Mouse (Mus musculus) heart, embryonic 16.5 days (tissue): Measurements from ENCODE around the gene Npr2. TPM values are rescaled to one million over a fixed set of nuclear protein-coding genes. Genes with fewer than 3 reads are reported as not detected.

Source experiments
- ATAC-seq: fragments of 200-750 bp; cut with Nextera tagmentation; replicated peaks from 2 replicates; pipeline ENCODE4 v1.8.0; 2017; ENCODE audit warnings: moderate number of reproducible peaks; ENCODE audit not compliant: insufficient read depth, low FRiP score; ENCODE audit errors: extremely low read depth
- H3K27ac ChIP-seq: fragments of 300-500 bp; sonication (generic); 2 replicates; pipeline ENCODE4 v1.5.1; 2014; ENCODE audit warnings: mild to moderate bottlenecking, low read length, control low read depth, moderate library complexity
- H3K27me3 ChIP-seq: fragments of 300-500 bp; sonication (generic); 2 replicates; pipeline ENCODE4 v1.6.1; 2014; ENCODE audit warnings: low read length, mixed read lengths; ENCODE audit not compliant: control insufficient read depth, insufficient read depth
- H3K36me3 ChIP-seq: fragments of 300-500 bp; sonication (generic); 2 replicates; pipeline ENCODE4 v1.6.1; 2014; ENCODE audit not compliant: control insufficient read depth, insufficient read depth
- H3K4me1 ChIP-seq: fragments of 300-500 bp; sonication (generic); 2 replicates; pipeline ENCODE4 v1.6.1; 2014; ENCODE audit warnings: low read length, mixed read lengths; ENCODE audit not compliant: control insufficient read depth, insufficient read depth
- H3K4me2 ChIP-seq: fragments of 300-500 bp; sonication (generic); 2 replicates; pipeline ENCODE4 v1.6.1; 2014; ENCODE audit warnings: low read depth, mild to moderate bottlenecking, control low read depth, low read length
- H3K4me3 ChIP-seq: fragments of 300-500 bp; sonication (generic); 2 replicates; pipeline ENCODE4 v1.5.1; 2014; ENCODE audit warnings: mild to moderate bottlenecking, control low read depth, low read length
- H3K9ac ChIP-seq: fragments of 300-500 bp; sonication (generic); 2 replicates; pipeline ENCODE4 v1.6.1; 2014; ENCODE audit warnings: low read length, control low read depth
- H3K9me3 ChIP-seq: fragments of 300-500 bp; sonication (generic); replicated peaks from 2 replicates; pipeline ENCODE4 v1.6.1; 2016; ENCODE audit warnings: low read length; ENCODE audit not compliant: control insufficient read depth
- WGBS: fragments of 180-500 bp; shearing (Covaris S2); extraction: QIAGEN DNeasy Blood & Tissue Kit; methylation state at CpG from one replicate; pipeline ENCODE4 v1.1.7; 2014; 5-methylcytosine and 5-hydroxymethylcytosine counted together
- polyA plus RNA-seq: library from polyadenylated mRNA; unstranded; fragments of >200 nt; fragmentation: Nextera tagmentation; extraction: Ambion mirVana; gene quantifications from 2 replicates; pipeline ENCODE4 v1.2.1, GENCODE M21; 2015

Gene Npr2
- polyA plus RNA-seq, 1 experiment from 2014 or later: 9.1 TPM

GRCm38 (mm10) chr4:43633736-43634135 is 2.0 kb downstream of the Npr2 start:
- peaks cover 23% of the 10 kb centered on the region for H3K4me1 ChIP-seq
- H3K27ac ChIP-seq: no peak overlapping the region
- H3K27me3 ChIP-seq: no peaks in the 10 kb centered on the region
- 88% methylated on average over 2 of the region's 2 CpGs for WGBS
- H3K4me3 ChIP-seq: no peak overlapping the region
- no peak for ATAC-seq
- no peaks in the 10 kb centered on the region for H3K9me3 ChIP-seq
- H3K36me3 ChIP-seq: no peaks in the 10 kb centered on the region
- no peak overlapping the region for H3K4me2 ChIP-seq
- H3K9ac ChIP-seq: no peak overlapping the region

GRCm38 (mm10) chr4:43634621-43635374 is 3.1 kb downstream of the Npr2 start:
- no peak for ATAC-seq
- WGBS: 86% methylated on average over 7 of the region's 7 CpGs
- Histone ChIP-seq H3K36me3 (no peaks in the 10 kb centered on the region), H3K27me3 (no peaks in the 10 kb centered on the region), H3K27ac (no peak overlapping the region), H3K9ac (no peak overlapping the region), H3K9me3 (no peaks in the 10 kb centered on the region), H3K4me2 (no peak overlapping the region), H3K4me1 (peaks cover 23% of the 10 kb centered on the region), H3K4me3 (no peak overlapping the region)

GRCm38 (mm10) chr4:43636751-43637150 is 5.0 kb downstream of the Npr2 start:
- H3K9ac ChIP-seq: no peak overlapping the region
- peaks cover 16% of the 10 kb centered on the region for H3K4me1 ChIP-seq
- H3K36me3 ChIP-seq: no peaks in the 10 kb centered on the region
- WGBS: 80% methylated on average over 6 of the region's 6 CpGs
- no peak for ATAC-seq
- no peak overlapping the region for H3K4me2 ChIP-seq
- H3K9me3 ChIP-seq: no peaks in the 10 kb centered on the region
- no peak overlapping the region for H3K27ac ChIP-seq
- no peaks in the 10 kb centered on the region for H3K27me3 ChIP-seq
- H3K4me3 ChIP-seq: no peak overlapping the region

- Histone ChIP-seq H3K27me3 (no peaks in the 10 kb centered on the region), H3K4me1 (peaks cover 5% of the 10 kb centered on the region), H3K27ac (no peak overlapping the region), H3K36me3 (no peaks in the 10 kb centered on the region), H3K4me3 (no peak overlapping the region), H3K9ac (no peak overlapping the region), H3K4me2 (no peak overlapping the region), H3K9me3 (no peaks in the 10 kb centered on the region)
- ATAC-seq: no peak
- WGBS: 69% methylated on average over 9 of the region's 9 CpGs
These were observed 8.3 kb downstream of the Npr2 start for GRCm38 (mm10) chr4:43640076-43640475.

- Histone ChIP-seq H3K27ac (no peak overlapping the region), H3K4me2 (no peak overlapping the region), H3K9me3 (no peaks in the 10 kb centered on the region), H3K9ac (no peak overlapping the region), H3K4me3 (no peak overlapping the region), H3K27me3 (no peaks in the 10 kb centered on the region), H3K4me1 (peaks cover under 1% of the 10 kb centered on the region), H3K36me3 (no peaks in the 10 kb centered on the region)
- WGBS: 81% methylated on average over 6 of the region's 6 CpGs
- no peak for ATAC-seq
These were observed 8.8 kb downstream of the Npr2 start for GRCm38 (mm10) chr4:43640491-43640890.

- H3K36me3 ChIP-seq: peaks cover 13% of the 10 kb centered on the region
- 91% methylated on average over 3 of the region's 3 CpGs for WGBS
These were observed 18.0 kb downstream of the Npr2 start for GRCm38 (mm10) chr4:43649783-43650182.

GRCm38 (mm10) chr4:43652726-43653125 is 21.0 kb downstream of the Npr2 start:
- Histone ChIP-seq H3K4me3 (no peak overlapping the region), H3K27ac (no peak overlapping the region), H3K4me2 (0 out of 2 replicates have a peak overlapping the region, but pooled peaks have one; percentile 51), H3K4me1 (peaks cover 4% of the 10 kb centered on the region), H3K27me3 (no peaks in the 10 kb centered on the region), H3K9me3 (peaks cover 5% of the 10 kb centered on the region), H3K36me3 (peaks cover 13% of the 10 kb centered on the region), H3K9ac (no peak overlapping the region)
- WGBS: 82% methylated on average over 4 of the region's 4 CpGs
- ATAC-seq: no peak

More at GRCm38 (mm10) chr4:43649783-43650182, 18.0 kb downstream of the Npr2 start:
- Histone ChIP-seq H3K9me3 (peaks cover 5% of the 10 kb centered on the region), H3K27ac (no peak overlapping the region), H3K4me2 (no peak overlapping the region), H3K9ac (no peak overlapping the region), H3K27me3 (no peaks in the 10 kb centered on the region), H3K4me3 (no peak overlapping the region), H3K4me1 (no peaks in the 10 kb centered on the region)
- no peak for ATAC-seq

- H3K9ac ChIP-seq: no peak within 1 kb of the TSS
- no peak within 1 kb of the TSS for H3K27ac ChIP-seq
- H3K4me3 ChIP-seq: peak within 1 kb of the TSS; percentile 23
- no peak for ATAC-seq
- peak within 1 kb of the TSS; percentile 51 for H3K4me2 ChIP-seq
- no peaks in the 10 kb centered on the region for H3K27me3 ChIP-seq
- H3K4me1 ChIP-seq: peaks cover 4% of the 10 kb centered on the region
- peaks cover 13% of the 10 kb centered on the region for H3K36me3 ChIP-seq
- peaks cover 5% of the 10 kb centered on the region for H3K9me3 ChIP-seq
- WGBS: 14% methylated on average over 24 of the region's 24 CpGs
These were observed 21.7 kb downstream of the Npr2 start, which contains the start of gene Spag8 for GRCm38 (mm10) chr4:43653161-43654015. Gene Spag8, minus strand, starts transcription at chr4:43653594.
